Comparison of ENCODE assay signal across 15 mouse cellular contexts in the genomic region with DNA sequence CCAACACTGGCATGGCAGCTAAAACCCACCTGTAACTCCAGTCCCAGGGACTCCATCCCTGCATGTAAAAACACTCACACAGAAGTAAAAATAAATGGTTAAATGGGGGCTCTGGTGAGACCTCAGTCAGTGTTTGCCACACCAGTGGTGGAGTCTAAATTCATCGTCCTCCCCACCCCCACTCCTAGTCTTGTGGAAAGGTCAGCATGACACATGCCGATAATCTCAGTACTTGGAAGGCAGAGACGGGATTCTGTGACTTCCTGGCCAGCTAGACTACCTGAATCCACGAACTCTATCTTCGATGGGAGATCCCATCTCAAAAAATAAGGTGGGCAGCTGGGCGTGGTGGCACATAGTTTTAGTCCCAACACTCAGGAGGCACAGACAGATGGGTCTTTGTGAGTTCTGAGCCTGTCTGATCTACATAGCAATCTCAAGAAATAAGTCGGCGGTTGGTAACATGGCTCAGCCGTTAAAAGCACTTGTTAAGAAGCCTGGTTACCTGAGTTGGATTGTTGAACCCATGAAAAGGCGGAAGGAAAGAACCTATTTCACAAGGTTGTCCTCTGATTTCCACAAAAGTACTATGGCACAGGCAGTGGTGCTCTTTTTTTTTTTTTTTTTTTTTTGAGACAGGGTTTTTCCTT. TPM values are rescaled to one million over a fixed set of nuclear protein-coding genes. Genes with fewer than 3 reads are reported as not detected.
A peak's percentile ranks its signal among the peaks of the same experiment; 100 is the strongest.
DNase-seq lines count a peak whose midpoint lies in the region; ATAC-seq and TF ChIP-seq lines count a peak whose summit lies in the region.
"Had no signal": no experiment of that assay in that cellular context is flagged by ENCODE, and none has a peak within 500 bp of the region (broad histone marks: within the 10 kb centered on the region; RNA-seq: fewer than 3 reads in every experiment).

No protein-coding gene starts in this region.

- no peaks in the 10 kb centered on the region for H3K9me3 ChIP-seq in heart, embryonic 13.5 days
- H3K9me3 ChIP-seq in liver, embryonic 16.5 days (replicated peaks; ENCODE audit: control insufficient read depth, low read length) = no peaks in the 10 kb centered on the region
- no peaks in the 10 kb centered on the region for H3K9me3 ChIP-seq in liver, embryonic 12.5 days (replicated peaks)
- H3K9me3 ChIP-seq in midbrain, postnatal 0 days (ENCODE audit: low read length) = no peaks in the 10 kb centered on the region
- H3K9me3 ChIP-seq: kidney, embryonic 15.5 days; limb, embryonic 12.5 days; midbrain, embryonic 13.5 days had no signal

- 61% methylated on average over 10 of the region's 10 CpGs for WGBS in heart, embryonic 13.5 days
- WGBS in liver, embryonic 16.5 days (ENCODE audit: insufficient replicate concordance) = 64% methylated on average over 10 of the region's 10 CpGs
- 57% methylated on average over 10 of the region's 10 CpGs for WGBS in liver, embryonic 12.5 days (ENCODE audit: insufficient replicate concordance)
- WGBS in midbrain, postnatal 0 days = 87% methylated on average over 10 of the region's 10 CpGs

- intact Hi-C loops in heart, postnatal 25 days (cut with DNase I) = loop anchor here (1.0 kb wide), 1 partner anchor 37 kb away; no protein-coding TSS in a partner anchor
- intact Hi-C loops in left cerebral cortex, postnatal 10 days (cut with DNase I) = no loop called here

- peak; percentile 57 for DNase-seq in adrenal gland, adult 2 months
- DNase-seq in adrenal gland, postnatal 10 days = no peak
- DNase-seq in heart, postnatal 25 days (ENCODE audit: low spot score) = no peak
- no peak for DNase-seq in midbrain, postnatal 0 days (ENCODE audit: low spot score)
- DNase-seq in left cerebral cortex, postnatal 10 days (ENCODE audit: extremely low spot score in 1 of 2, low spot score in 2 of 2) = no peak
- DNase-seq: forebrain, postnatal 0 days had no signal

- H3K27me3 ChIP-seq in heart, embryonic 13.5 days (replicated peaks) = no peaks in the 10 kb centered on the region
- no peaks in the 10 kb centered on the region for H3K27me3 ChIP-seq in liver, embryonic 16.5 days (ENCODE audit: control insufficient read depth, insufficient read depth, low read depth, low read length)
- no peaks in the 10 kb centered on the region for H3K27me3 ChIP-seq in liver, embryonic 12.5 days (replicated peaks)
- H3K27me3 ChIP-seq in midbrain, postnatal 0 days (ENCODE audit: insufficient read depth, low read length) = no peaks in the 10 kb centered on the region
- H3K27me3 ChIP-seq: kidney, embryonic 15.5 days; limb, embryonic 12.5 days; midbrain, embryonic 13.5 days; Patski had no signal

- H3K9ac ChIP-seq in heart, embryonic 13.5 days = peak overlapping the region; percentile 20; the same call in 1 of the 2 replicates
- H3K9ac ChIP-seq in liver, embryonic 16.5 days (ENCODE audit: low read depth, low read length) = no peak overlapping the region
- no peak overlapping the region for H3K9ac ChIP-seq in liver, embryonic 12.5 days
- no peak overlapping the region for H3K9ac ChIP-seq in midbrain, postnatal 0 days (replicated peaks; ENCODE audit: low read length, poor library complexity, severe bottlenecking)
- H3K9ac ChIP-seq: forebrain, postnatal 0 days; kidney, embryonic 15.5 days; limb, embryonic 12.5 days; midbrain, embryonic 13.5 days had no signal

- no peak overlapping the region for H3K4me3 ChIP-seq in heart, embryonic 13.5 days
- no peak overlapping the region for H3K4me3 ChIP-seq in liver, embryonic 16.5 days (ENCODE audit: low read depth, low read length)
- no peak overlapping the region for H3K4me3 ChIP-seq in liver, embryonic 12.5 days
- H3K4me3 ChIP-seq in midbrain, postnatal 0 days (ENCODE audit: low read depth, low read length) = no peak overlapping the region
- H3K4me3 ChIP-seq: kidney, embryonic 15.5 days; limb, embryonic 12.5 days; midbrain, embryonic 13.5 days had no signal

- no peak overlapping the region for H3K27ac ChIP-seq in heart, embryonic 13.5 days (replicated peaks)
- peak overlapping the region; percentile 5; the same call in 1 of the 2 replicates for H3K27ac ChIP-seq in liver, embryonic 16.5 days (ENCODE audit: low read length)
- H3K27ac ChIP-seq in liver, embryonic 12.5 days = no peak overlapping the region
- no peak overlapping the region for H3K27ac ChIP-seq in midbrain, postnatal 0 days (ENCODE audit: low read depth, low read length)
- H3K27ac ChIP-seq: hindbrain, postnatal 0 days; kidney, embryonic 15.5 days; limb, embryonic 12.5 days; midbrain, embryonic 13.5 days had no signal

- H3K36me3 ChIP-seq in heart, embryonic 13.5 days = no peaks in the 10 kb centered on the region
- no peaks in the 10 kb centered on the region for H3K36me3 ChIP-seq in liver, embryonic 16.5 days (ENCODE audit: control insufficient read depth, insufficient read depth)
- no peaks in the 10 kb centered on the region for H3K36me3 ChIP-seq in liver, embryonic 12.5 days
- H3K36me3 ChIP-seq in midbrain, postnatal 0 days (ENCODE audit: insufficient read depth, low read length) = no peaks in the 10 kb centered on the region
- H3K36me3 ChIP-seq: kidney, embryonic 15.5 days; limb, embryonic 12.5 days; midbrain, embryonic 13.5 days had no signal

- H3K4me1 ChIP-seq in heart, embryonic 13.5 days = peaks cover 36% of the 10 kb centered on the region
- H3K4me1 ChIP-seq in liver, embryonic 16.5 days (ENCODE audit: control insufficient read depth, low read depth, low read length) = peaks cover 14% of the 10 kb centered on the region
- peaks cover 57% of the 10 kb centered on the region for H3K4me1 ChIP-seq in liver, embryonic 12.5 days
- H3K4me1 ChIP-seq in midbrain, postnatal 0 days (ENCODE audit: insufficient read depth, low read length) = no peaks in the 10 kb centered on the region
- H3K4me1 ChIP-seq: limb, embryonic 12.5 days; midbrain, embryonic 13.5 days had no signal

- H3K4me2 ChIP-seq in heart, embryonic 13.5 days = no peak overlapping the region
- H3K4me2 ChIP-seq in liver, embryonic 16.5 days (ENCODE audit: low read depth, low read length) = no peak overlapping the region
- no peak overlapping the region for H3K4me2 ChIP-seq in liver, embryonic 12.5 days
- no peak overlapping the region for H3K4me2 ChIP-seq in midbrain, postnatal 0 days (ENCODE audit: low read depth, low read length, poor library complexity, severe bottlenecking)
- H3K4me2 ChIP-seq: kidney, embryonic 15.5 days; limb, embryonic 12.5 days; midbrain, embryonic 13.5 days had no signal

- TF ChIP-seq CTCF in midbrain, postnatal 0 days (IDR thresholded peaks at IDR 0.05) = no peak

- no peak for ATAC-seq in heart, embryonic 13.5 days (ENCODE audit: extremely low read depth, insufficient number of reproducible peaks, low FRiP score, low TSS enrichment)
- no peak for ATAC-seq in liver, embryonic 16.5 days (ENCODE audit: low read depth)
- no peak for ATAC-seq in liver, embryonic 12.5 days
- no peak for ATAC-seq in midbrain, postnatal 0 days (ENCODE audit: low FRiP score)
- ATAC-seq: forebrain, postnatal 0 days; hindbrain, postnatal 0 days; intestine, postnatal 0 days; midbrain, embryonic 13.5 days; Patski had no signal

RNA-seq across cellular contexts. Expression of gene Vdac2, which starts 13.2 kb away (rescaled TPM):
- 100 to 1,000 TPM; 196 to 221 TPM for total RNA-seq in adrenal gland, adult 2 months (2021)
- 213 and 280 TPM in 2 replicates for polyA plus RNA-seq in adrenal gland, adult 2 months (2012; rRNA removed)
- 100 to 1,000 TPM; 276 to 322 TPM for total RNA-seq in adrenal gland, postnatal 10 days (2021)
- polyA plus RNA-seq in heart, embryonic 13.5 days (2015; fragmentation: Nextera tagmentation; extraction: Ambion mirVana) = 414 and 475 TPM in 2 replicates
- total RNA-seq in heart, postnatal 25 days (2021) = 100 to 1,000 TPM; 494 to 528 TPM
- 98.4 and 113 TPM in 2 replicates for polyA plus RNA-seq in liver, embryonic 16.5 days (2015; fragmentation: Nextera tagmentation; extraction: Ambion mirVana)
- 194 and 198 TPM in 2 replicates for polyA plus RNA-seq in liver, embryonic 12.5 days (2016; fragmentation: Nextera tagmentation; extraction: Ambion mirVana)
- 219 and 224 TPM in 2 replicates for total RNA-seq in midbrain, postnatal 0 days (2014; rRNA removed)
- 300 and 308 TPM in 2 replicates for polyA plus RNA-seq in midbrain, postnatal 0 days (2015; fragmentation: Nextera tagmentation; extraction: Ambion mirVana)
- 100 to 1,000 TPM; 210 to 217 TPM for total RNA-seq in left cerebral cortex, postnatal 10 days (2021)

RNA-seq across cellular contexts. Expression of gene Comtd1, which starts 36.9 kb away (rescaled TPM):
- total RNA-seq in adrenal gland, adult 2 months (2021) = 10 to 100 TPM; 59.2 to 77.6 TPM
- 81.6 and 83.0 TPM in 2 replicates for polyA plus RNA-seq in adrenal gland, adult 2 months (2012; rRNA removed)
- total RNA-seq in adrenal gland, postnatal 10 days (2021) = 10 to 100 TPM; 39.1 to 45.7 TPM
- 36.7 and 44.7 TPM in 2 replicates for polyA plus RNA-seq in heart, embryonic 13.5 days (2015; fragmentation: Nextera tagmentation; extraction: Ambion mirVana)
- total RNA-seq in heart, postnatal 25 days (2021) = 1 to 10 TPM; 7.5 to 9.5 TPM
- polyA plus RNA-seq in liver, embryonic 16.5 days (2015; fragmentation: Nextera tagmentation; extraction: Ambion mirVana) = 15.8 and 18.4 TPM in 2 replicates
- polyA plus RNA-seq in liver, embryonic 12.5 days (2016; fragmentation: Nextera tagmentation; extraction: Ambion mirVana) = 35.7 and 41.3 TPM in 2 replicates
- 34.2 and 38.5 TPM in 2 replicates for total RNA-seq in midbrain, postnatal 0 days (2014; rRNA removed)
- polyA plus RNA-seq in midbrain, postnatal 0 days (2015; fragmentation: Nextera tagmentation; extraction: Ambion mirVana) = 58.4 and 65.3 TPM in 2 replicates
- 10 to 100 TPM; 37.7 to 40.8 TPM for total RNA-seq in left cerebral cortex, postnatal 10 days (2021)
